Mouse (Mus musculus) subcutaneous adipose tissue, adult 2 months (tissue): Measurements from ENCODE around the gene Kap. TPM values are rescaled to one million over a fixed set of nuclear protein-coding genes. Genes with fewer than 3 reads are reported as not detected.

Source experiments
- polyA plus RNA-seq: library from polyadenylated mRNA; depleted of rRNA; stranded (reverse); fragments of >200 nt; gene quantifications from 2 replicates; pipeline ENCODE4 v1.2.3, GENCODE M21; 2012; ENCODE audit warnings: low replicate concordance; rRNA removed

The Kap gene
- not detected in 2 replicates for polyA plus RNA-seq

GRCm38 (mm10) chr6:133853526-133853925 lies at the start of gene Kap:
Kap (minus strand) TSS chr6:133853762.

Other genes starting within 250 kb of the Kap start
- gene Etv6, start 181.9 kb upstream of the Kap start, polyA plus RNA-seq: 13.1 and 28.9 TPM in 2 replicates